Mouse (Mus musculus): ENCODE measurements around the gene Trim38. TPM values are rescaled to one million over a fixed set of nuclear protein-coding genes. Genes with fewer than 3 reads are reported as not detected.
A peak's percentile ranks its signal among the peaks of the same experiment; 100 is the strongest.

Gene Trim38
- total RNA-seq, 1 experiment: 0.40 TPM

DNA sequence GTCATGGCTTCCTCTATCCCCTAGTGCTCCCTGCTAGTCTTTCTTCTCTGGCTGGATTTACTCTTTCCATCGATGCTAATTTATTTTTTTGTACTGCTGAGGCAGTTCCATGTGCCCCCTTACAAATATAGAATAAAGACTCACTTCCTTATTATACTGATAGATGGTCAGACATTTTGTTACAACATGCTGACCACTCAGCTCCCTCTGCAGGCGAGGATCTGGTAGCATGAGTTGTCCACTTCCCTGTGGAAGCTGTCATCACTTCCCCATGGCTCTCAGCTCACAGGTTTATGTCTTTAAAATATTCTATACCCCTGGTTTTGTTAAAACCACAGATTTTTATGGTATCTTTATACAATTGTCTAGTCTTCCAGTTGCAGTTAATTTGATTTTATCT lies 46.4 kb downstream of the Trim38 start:
- Histone ChIP-seq H3K9ac (ENCODE audit: insufficient read depth, low read depth, low read length, poor library complexity, severe bottlenecking) (no peak overlapping the region), H3K27ac (ENCODE audit: insufficient read depth, low read depth, low read length, poor library complexity, severe bottlenecking) (no peak overlapping the region), H3K4me1 (ENCODE audit: control insufficient read depth in 2 of 2, insufficient read depth in 2 of 2, low read length in 2 of 2, poor library complexity in 1 of 2) (no peaks in the 10 kb centered on the region), H3K4me3 (ENCODE audit: insufficient read depth in 1 of 2, low read depth in 1 of 2, low read length in 2 of 2, poor library complexity in 1 of 2, severe bottlenecking in 1 of 2) (no peak overlapping the region), H3K36me3 (ENCODE audit: control insufficient read depth, insufficient read depth, low read length, poor library complexity, severe bottlenecking) (no peaks in the 10 kb centered on the region), H3K9me3 (ENCODE audit: control insufficient read depth, insufficient read depth, low read depth, low read length) (no peaks in the 10 kb centered on the region)
- in situ Hi-C loops (cut with MboI; ENCODE audit: low sequenced_read_pairs in 2 of 2, unreplicated experiment in 2 of 2): no loop called here
- TF ChIP-seq HCFC1 (IDR thresholded peaks at IDR 0.05; ENCODE audit: borderline replicate concordance, insufficient read depth, low read length) (no peak), ZNF384 (IDR thresholded peaks at IDR 0.05; ENCODE audit: low read depth, low read length) (no peak), MAFK (IDR thresholded peaks at IDR 0.05; ENCODE audit: insufficient read depth, low read depth, low read length) (no peak), CHD2 (IDR thresholded peaks at IDR 0.05; ENCODE audit: low read depth, low read length) (no peak), ZC3H11A (IDR thresholded peaks at IDR 0.05; ENCODE audit: borderline replicate concordance, low read depth, low read length) (no peak)
- no peak for DNase-seq (ENCODE audit: low read depth, low spot score)

DNA sequence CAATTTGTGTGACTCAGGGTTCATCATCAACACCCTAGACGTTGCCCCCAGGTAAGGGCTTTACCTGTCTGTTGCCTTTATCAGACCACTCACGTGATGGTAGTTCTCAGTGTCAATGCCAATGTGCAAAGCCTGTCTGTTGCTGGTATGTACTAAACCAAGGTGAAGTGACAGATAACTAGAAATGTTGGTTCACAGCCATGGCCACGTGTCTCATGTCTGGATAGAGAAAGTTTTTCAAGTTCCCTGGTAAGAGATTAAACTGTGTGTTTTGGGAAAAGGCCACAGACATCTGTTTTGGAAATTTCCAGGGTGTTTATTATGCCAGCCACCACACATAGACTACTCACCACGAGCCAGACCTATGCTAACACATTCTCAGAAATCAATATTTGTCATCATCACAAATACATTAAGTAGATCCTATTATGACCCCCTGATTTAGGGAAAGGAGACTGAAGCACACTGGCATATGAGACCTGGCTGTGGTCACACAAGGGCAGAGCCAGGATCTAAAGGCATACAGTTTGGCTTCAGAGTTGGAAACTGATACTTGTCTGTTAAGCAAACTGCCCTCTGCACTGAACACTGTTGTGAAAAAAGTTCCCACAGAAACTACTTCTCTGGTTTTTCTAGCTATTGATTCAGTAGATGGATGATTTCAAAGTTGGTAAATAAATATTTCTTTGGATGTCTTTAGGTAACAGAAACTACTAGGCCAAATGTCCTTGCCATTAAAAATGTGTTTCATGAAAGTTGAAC lies 50.6 kb downstream of the Trim38 start:
- H3K9me3 ChIP-seq (ENCODE audit: control insufficient read depth, insufficient read depth, low read depth, low read length): no peaks in the 10 kb centered on the region
- no peaks in the 10 kb centered on the region for H3K36me3 ChIP-seq (ENCODE audit: control insufficient read depth, insufficient read depth, low read length, poor library complexity, severe bottlenecking)
- no peak for TF ChIP-seq MAFK (IDR thresholded peaks at IDR 0.05; ENCODE audit: insufficient read depth, low read depth, low read length)
- no peak for TF ChIP-seq CHD2 (IDR thresholded peaks at IDR 0.05; ENCODE audit: low read depth, low read length)
- TF ChIP-seq HCFC1 (IDR thresholded peaks at IDR 0.05; ENCODE audit: borderline replicate concordance, insufficient read depth, low read length): no peak
- TF ChIP-seq ZC3H11A (IDR thresholded peaks at IDR 0.05; ENCODE audit: borderline replicate concordance, low read depth, low read length): no peak
- no peak for TF ChIP-seq ZNF384 (IDR thresholded peaks at IDR 0.05; ENCODE audit: low read depth, low read length)
- no peak overlapping the region for H3K4me3 ChIP-seq (ENCODE audit: insufficient read depth in 1 of 2, low read depth in 1 of 2, low read length in 2 of 2, poor library complexity in 1 of 2, severe bottlenecking in 1 of 2)
- in situ Hi-C loops (cut with MboI; ENCODE audit: low sequenced_read_pairs in 2 of 2, unreplicated experiment in 2 of 2): no loop called here
- no peak overlapping the region for H3K27ac ChIP-seq (ENCODE audit: insufficient read depth, low read depth, low read length, poor library complexity, severe bottlenecking)
- no peak overlapping the region for H3K9ac ChIP-seq (ENCODE audit: insufficient read depth, low read depth, low read length, poor library complexity, severe bottlenecking)
- no peaks in the 10 kb centered on the region for H3K4me1 ChIP-seq (ENCODE audit: control insufficient read depth in 2 of 2, insufficient read depth in 2 of 2, low read length in 2 of 2, poor library complexity in 1 of 2)
- DNase-seq (ENCODE audit: low read depth, low spot score): no peak

DNA sequence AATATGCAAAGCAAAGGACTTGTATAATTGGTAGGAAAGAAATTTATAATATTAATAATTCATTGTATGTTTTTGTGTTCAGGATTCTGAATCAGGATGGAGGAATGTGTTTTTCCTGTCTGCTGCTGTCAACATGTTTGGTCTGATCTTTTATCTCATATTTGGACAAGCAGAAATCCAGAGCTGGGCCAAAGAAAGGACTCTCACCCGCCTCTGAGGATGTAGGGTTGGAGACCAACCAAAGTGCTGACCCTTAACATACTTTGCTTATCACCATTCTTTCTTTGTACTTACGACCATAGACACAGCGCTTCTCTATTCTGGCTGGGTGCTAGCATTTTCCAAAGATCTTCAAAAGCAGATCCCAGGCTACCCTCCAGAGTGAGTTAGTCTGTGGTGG lies 52.5 kb downstream of the Trim38 start:
- no peak overlapping the region for H3K27ac ChIP-seq (ENCODE audit: insufficient read depth, low read depth, low read length, poor library complexity, severe bottlenecking)
- no peaks in the 10 kb centered on the region for H3K4me1 ChIP-seq (ENCODE audit: control insufficient read depth in 2 of 2, insufficient read depth in 2 of 2, low read length in 2 of 2, poor library complexity in 1 of 2)
- no peak for DNase-seq (ENCODE audit: low read depth, low spot score)
- no peak overlapping the region for H3K9ac ChIP-seq (ENCODE audit: insufficient read depth, low read depth, low read length, poor library complexity, severe bottlenecking)
- in situ Hi-C loops (cut with MboI; ENCODE audit: low sequenced_read_pairs in 2 of 2, unreplicated experiment in 2 of 2): no loop called here
- no peaks in the 10 kb centered on the region for H3K36me3 ChIP-seq (ENCODE audit: control insufficient read depth, insufficient read depth, low read length, poor library complexity, severe bottlenecking)
- TF ChIP-seq HCFC1 (IDR thresholded peaks at IDR 0.05; ENCODE audit: borderline replicate concordance, insufficient read depth, low read length) (no peak), ZNF384 (IDR thresholded peaks at IDR 0.05; ENCODE audit: low read depth, low read length) (no peak), ZC3H11A (IDR thresholded peaks at IDR 0.05; ENCODE audit: borderline replicate concordance, low read depth, low read length) (no peak), MAFK (IDR thresholded peaks at IDR 0.05; ENCODE audit: insufficient read depth, low read depth, low read length) (no peak), CHD2 (IDR thresholded peaks at IDR 0.05; ENCODE audit: low read depth, low read length) (no peak)
- no peaks in the 10 kb centered on the region for H3K9me3 ChIP-seq (ENCODE audit: control insufficient read depth, insufficient read depth, low read depth, low read length)
- H3K4me3 ChIP-seq (ENCODE audit: insufficient read depth in 1 of 2, low read depth in 1 of 2, low read length in 2 of 2, poor library complexity in 1 of 2, severe bottlenecking in 1 of 2): no peak overlapping the region

DNA sequence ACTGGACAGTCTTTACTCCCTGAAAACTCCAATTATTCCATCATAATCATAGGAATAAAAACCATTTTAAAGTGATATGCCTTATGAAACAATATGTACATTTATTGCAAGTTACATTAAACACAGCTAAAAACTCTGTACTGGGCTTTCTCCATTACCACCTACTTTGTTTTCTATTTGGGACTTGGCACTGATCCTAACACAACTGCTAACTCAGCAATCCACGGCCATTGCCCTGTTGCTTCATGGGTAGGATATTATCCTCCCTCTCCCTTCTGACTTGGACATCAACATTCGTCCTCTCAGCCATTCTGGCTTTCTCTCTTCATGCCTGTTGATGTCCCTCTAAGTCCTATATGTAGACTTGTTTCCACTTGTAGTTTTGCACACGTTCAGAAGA lies 56.9 kb downstream of the Trim38 start:
- no peaks in the 10 kb centered on the region for H3K9me3 ChIP-seq (ENCODE audit: control insufficient read depth, insufficient read depth, low read depth, low read length)
- no peak for TF ChIP-seq HCFC1 (IDR thresholded peaks at IDR 0.05; ENCODE audit: borderline replicate concordance, insufficient read depth, low read length)
- 0 out of 2 replicates have a peak, but pooled peaks have one; percentile 32 for TF ChIP-seq MAFK (IDR thresholded peaks at IDR 0.05; ENCODE audit: insufficient read depth, low read depth, low read length)
- TF ChIP-seq ZC3H11A (IDR thresholded peaks at IDR 0.05; ENCODE audit: borderline replicate concordance, low read depth, low read length): no peak
- TF ChIP-seq CHD2 (IDR thresholded peaks at IDR 0.05; ENCODE audit: low read depth, low read length): no peak
- no peak for TF ChIP-seq ZNF384 (IDR thresholded peaks at IDR 0.05; ENCODE audit: low read depth, low read length)
- no peak overlapping the region for H3K27ac ChIP-seq (ENCODE audit: insufficient read depth, low read depth, low read length, poor library complexity, severe bottlenecking)
- no peak overlapping the region for H3K9ac ChIP-seq (ENCODE audit: insufficient read depth, low read depth, low read length, poor library complexity, severe bottlenecking)
- no peaks in the 10 kb centered on the region for H3K36me3 ChIP-seq (ENCODE audit: control insufficient read depth, insufficient read depth, low read length, poor library complexity, severe bottlenecking)
- H3K4me3 ChIP-seq (ENCODE audit: insufficient read depth in 1 of 2, low read depth in 1 of 2, low read length in 2 of 2, poor library complexity in 1 of 2, severe bottlenecking in 1 of 2): no peak overlapping the region
- in situ Hi-C loops (cut with MboI; ENCODE audit: low sequenced_read_pairs in 2 of 2, unreplicated experiment in 2 of 2): loop anchor here in 1 of 2 experiments (25.0 kb wide), 1 partner anchor 486 kb away; no protein-coding TSS in a partner anchor
- no peaks in the 10 kb centered on the region for H3K4me1 ChIP-seq (ENCODE audit: control insufficient read depth in 2 of 2, insufficient read depth in 2 of 2, low read length in 2 of 2, poor library complexity in 1 of 2)
- DNase-seq (ENCODE audit: low read depth, low spot score): no peak

Data from ES-E14 (cell line).